Mouse (Mus musculus): ENCODE measurements around the gene Adamtsl5. TPM values are rescaled to one million over a fixed set of nuclear protein-coding genes. Genes with fewer than 3 reads are reported as not detected.

Adamtsl5 gene
- total RNA-seq, 2 experiments from 2014 or later: 32.5 to 37.0 TPM

- DNase-seq (ENCODE audit: low spot score): no peak
Measured at GRCm38 (mm10) chr10:80342749-80343424, 5.3 kb downstream of the Adamtsl5 start.

DNA sequence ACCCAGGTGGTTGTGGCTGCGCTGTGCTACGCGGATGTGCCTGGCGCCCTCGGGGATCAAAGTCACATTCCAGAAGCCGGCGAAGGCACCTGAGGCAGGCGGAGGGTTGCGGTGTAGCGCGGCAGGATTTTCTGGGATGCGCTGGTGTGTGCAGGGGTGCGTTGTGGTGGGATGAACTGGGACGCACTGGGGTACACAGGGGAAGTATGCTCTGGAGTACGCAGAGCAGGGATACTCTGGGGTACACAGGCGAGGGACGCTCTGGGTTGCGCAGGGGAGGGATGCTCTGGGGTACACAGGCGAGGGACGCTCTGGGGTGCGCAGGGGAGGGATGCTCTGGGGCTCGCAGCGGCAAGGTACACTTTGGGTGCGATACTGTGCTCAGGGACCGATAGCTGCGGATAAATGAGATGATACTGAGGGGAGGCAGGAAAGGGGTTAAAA is 5.9 kb downstream of the Adamtsl5 start:
- no peak for DNase-seq (ENCODE audit: low spot score)

DNA sequence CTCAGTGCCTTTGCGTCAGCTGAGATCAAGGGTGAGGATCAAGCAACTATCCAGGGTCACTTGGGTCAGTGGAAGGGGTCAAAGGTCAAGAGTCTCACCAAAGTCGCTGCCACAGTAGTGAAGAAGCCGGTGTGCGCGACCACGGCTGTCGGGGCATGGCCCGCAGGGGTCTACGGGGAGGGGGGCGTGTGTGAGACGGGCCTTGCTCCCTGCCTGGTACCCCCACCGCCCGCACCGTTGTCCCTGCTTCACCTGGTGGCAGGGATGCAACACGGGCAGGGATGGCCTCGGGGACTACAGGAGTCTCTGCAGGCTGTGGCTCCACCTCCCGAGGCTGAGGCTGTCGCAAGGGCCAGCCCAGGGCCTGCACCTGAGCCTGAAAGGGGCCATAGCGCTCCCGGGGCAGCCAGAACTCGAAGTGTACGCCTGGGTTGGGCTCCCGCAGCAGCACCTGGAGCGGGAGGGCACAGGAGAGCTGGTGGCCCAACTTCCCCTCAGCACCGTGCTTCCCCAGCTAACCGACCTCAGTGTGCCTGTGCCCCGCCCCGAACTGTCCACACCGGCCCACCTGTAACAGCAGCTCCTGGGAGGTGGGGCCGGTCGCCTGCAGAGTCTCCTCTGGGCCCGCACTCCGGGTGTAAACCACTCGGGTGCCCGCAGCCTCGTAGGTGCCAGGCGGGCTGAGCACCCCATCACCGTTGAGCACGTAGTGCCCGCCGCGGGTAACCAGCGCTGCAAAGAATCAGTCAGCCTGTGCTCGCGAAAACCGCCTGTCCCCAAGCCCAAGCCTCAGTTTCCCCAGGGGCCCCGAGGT is 6.5 kb downstream of the Adamtsl5 start:
- no peak for DNase-seq (ENCODE audit: low spot score)

DNA sequence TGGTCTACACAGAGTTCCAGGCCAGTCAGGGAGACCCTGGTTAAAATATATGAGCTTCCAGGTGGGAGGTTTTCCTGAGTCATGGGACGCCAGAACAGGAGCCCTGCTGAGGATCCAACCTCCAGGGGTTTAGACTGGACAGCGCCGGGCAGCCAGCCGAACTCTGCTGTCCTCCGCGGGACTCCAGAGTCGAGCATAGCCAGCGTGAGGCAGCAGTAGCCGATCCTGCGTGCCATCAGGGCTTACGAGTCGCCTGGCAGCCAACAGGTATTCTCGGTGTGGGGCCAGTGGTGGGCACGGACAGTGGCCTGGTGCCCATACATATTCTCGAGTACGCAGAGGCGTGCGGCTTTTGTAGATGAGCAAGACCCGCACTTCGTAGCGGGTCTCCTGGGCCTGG is 7.2 kb downstream of the Adamtsl5 start:
- DNase-seq (ENCODE audit: low spot score): no peak

DNA sequence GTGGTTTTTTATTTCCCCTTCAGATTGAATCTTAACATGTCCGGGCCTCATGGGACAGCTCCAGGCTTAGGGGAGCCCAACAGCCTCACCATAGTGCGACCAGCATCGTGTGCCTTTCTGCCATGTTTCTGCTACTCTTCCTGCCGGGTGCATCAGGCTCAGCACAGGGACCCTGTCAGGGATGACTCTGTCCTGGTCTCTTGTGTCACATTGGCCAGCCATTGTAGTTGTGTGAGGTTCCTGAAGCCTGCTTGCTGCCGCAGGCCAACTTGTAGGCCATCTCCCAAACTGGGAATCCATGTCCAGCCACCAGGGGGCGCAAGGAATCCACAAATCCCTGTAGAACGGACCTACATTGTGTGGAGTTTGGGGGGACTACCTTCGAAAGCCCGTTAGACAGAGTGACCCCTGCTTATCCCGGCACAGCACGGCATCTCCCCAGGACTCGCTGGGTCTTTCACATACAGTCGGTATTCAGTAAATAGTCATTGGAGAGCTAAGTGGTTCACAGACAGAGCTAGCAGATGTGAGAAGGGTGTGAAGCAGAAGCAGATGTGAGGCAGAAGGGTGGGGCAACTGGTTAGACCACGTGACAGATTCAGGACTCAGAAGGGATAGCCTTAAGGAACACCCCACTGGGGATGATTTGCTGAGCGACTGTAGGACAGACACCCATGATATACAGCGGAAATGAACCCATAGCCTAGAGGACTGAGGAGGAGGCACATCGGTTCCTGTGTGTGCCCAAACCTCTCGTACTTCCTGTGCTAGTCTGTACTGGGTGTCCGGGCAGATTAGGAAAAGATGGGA is 8.1 kb downstream of the Adamtsl5 start:
- DNase-seq (ENCODE audit: low spot score): peak; percentile 86

GRCm38 (mm10) chr10:80336263-80336662 is 11.9 kb downstream of the Adamtsl5 start:
- no peak for DNase-seq (ENCODE audit: low spot score)

DNA sequence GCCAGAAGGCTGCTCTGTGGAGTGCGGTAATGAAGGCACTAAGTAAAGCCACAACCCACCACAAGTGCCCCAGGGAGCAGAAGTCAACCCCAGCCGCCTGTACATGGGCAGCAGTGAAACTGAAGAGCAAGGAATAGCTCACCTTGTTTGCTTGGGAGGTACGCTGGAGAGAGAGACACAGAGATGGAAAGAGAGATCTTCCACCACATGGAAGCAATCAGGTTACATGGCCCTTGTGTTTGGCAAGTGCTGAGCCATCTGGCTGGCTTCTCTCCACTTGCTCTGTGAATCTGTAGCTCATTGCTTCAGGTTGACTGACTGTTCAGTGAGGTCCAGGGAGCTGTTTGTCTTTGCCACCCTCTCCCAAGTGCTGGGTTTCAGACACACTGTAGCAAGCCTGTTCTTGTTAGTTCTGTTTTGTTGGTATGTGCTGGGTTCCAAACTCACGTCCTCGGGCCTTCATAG is 15.7 kb downstream of the Adamtsl5 start:
- DNase-seq (ENCODE audit: low spot score): no peak

DNA sequence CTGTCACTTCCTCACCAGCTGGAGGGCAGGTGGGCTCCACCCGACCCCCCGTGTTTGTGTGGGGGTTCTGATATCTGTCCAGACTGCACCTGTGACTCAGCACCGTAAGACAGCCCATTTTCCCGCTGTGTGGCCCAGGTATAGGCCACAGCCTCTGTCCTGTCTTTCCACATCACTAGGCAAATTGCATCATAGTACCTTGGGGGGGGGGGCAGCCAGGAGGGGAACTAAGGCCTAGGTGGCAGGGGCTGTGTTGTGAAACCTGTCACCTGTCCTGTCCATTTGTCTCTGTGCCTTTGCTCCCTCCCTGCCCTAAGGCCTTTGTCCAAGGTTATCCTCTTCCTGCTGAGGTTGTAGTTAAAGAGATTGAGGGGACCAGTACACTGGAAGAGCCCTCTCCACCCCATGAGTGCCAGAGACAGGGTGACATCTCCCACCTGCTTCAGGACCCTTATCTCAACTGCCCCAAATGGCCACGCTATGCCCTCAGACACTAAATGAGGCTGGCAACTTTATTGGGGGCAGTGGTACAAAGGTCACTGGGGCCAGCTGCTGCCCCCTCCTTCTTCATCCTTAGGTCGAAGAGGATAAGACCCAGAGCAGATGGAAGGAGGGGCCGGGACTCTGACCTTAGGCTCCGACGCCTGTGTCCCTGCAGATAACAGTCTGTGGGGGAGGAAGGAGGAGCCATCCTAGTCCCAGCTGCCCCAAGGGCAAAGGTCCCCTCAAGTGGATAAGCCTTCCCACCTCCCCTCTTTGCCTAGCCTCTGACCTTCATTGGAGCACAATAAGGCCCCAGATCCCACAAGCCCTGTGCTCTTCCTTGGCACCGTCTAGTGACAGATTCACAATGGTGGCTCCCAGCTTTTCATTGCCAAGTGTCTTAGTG is 16.3 kb downstream of the Adamtsl5 start:
- DNase-seq (ENCODE audit: low spot score): no peak

DNA sequence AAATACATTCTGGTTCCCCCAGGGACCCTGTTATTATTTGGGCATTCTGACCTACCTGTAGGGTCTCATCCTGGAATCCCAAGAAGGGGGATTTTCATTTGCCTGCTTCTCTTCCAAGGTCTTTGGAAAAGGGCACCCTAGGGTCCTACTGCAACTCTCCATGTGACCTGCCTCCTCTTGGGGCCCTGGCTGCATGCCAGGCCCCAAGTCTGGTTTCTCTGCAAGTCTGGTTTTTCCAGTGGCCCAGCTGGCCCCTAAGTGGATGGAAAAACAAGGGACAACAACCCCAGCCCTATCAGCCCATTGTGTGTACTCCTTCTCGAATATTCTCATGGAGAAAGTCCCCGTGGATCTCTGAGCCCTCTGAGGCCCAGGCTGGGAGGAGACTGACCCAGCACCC is 17.3 kb downstream of the Adamtsl5 start:
- DNase-seq (ENCODE audit: low spot score): no peak

- DNase-seq (ENCODE audit: low spot score): no peak
Measured at GRCm38 (mm10) chr10:80330084-80330483, 18.1 kb downstream of the Adamtsl5 start.

- peak; percentile 97 for DNase-seq (ENCODE audit: low spot score)
Measured at GRCm38 (mm10) chr10:80329273-80330081, 18.7 kb downstream of the Adamtsl5 start, which contains the start of the genes Pcsk4 and Reep6. Gene Pcsk4 (minus strand): TSS chr10:80329498. Gene Reep6 (plus strand): TSS chr10:80329953.

DNA sequence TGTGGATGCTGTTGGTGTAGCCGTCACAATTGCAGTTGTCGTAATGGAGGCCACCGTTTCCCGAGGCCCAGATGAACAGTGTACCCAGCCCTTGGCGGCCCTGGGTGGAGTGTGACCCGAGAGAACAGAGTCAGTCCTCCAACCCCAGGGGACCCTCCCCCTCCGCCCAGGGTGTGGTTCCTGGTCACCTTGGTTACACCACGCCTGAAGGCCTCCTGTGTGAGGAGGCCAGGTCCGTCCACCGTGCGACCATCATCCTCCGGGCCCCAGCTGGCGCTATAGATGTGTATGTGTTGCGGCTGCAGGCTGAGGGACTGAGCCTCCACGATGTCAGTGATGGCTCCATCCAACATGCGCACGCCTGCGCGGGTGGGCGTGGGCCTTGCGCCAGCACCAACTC is 23.2 kb downstream of the Adamtsl5 start:
- DNase-seq (ENCODE audit: low spot score): no peak

DNA sequence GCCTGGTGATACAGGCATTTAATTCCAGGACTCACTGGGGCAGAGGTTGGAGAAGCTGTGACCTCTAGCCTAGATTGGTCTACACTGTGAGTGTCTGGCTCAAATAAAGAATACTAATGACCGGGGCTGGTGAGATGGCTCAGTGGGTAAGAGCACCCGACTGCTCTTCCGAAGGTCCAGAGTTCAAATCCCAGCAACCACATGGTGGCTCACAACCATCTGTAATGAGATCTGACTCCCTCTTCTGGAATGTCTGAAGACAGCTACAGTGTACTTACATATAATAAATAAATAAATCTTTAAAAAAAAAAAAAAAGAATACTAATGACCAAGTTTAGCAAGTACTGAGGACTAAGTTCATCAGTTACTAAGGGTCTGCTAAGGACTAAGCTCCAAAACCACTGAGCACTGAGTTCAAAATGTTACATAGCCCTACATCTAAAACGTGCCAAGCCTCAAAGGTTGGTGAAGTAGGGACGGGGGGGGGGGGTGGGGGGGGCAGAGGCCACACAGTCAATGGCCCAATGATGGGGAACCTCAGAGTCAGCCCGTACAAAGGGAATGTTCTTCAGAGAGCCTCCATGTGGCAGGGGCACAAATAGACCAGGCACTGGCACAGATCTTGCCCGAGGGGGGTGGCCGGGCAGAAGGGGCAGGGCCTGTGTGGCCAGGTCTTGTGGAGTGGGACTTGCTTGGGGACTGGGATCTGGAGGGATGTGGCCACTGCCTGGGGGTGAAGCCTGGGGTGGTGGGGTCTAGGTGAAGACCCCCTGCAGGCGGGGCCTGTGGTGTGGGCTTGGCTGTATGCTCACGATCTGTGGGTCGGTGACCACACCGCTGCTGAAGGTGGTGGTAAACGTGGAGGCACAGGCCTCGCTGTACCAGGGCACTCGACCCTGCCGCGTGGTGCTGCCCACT is 23.8 kb downstream of the Adamtsl5 start:
- DNase-seq (ENCODE audit: low spot score): no peak

DNA sequence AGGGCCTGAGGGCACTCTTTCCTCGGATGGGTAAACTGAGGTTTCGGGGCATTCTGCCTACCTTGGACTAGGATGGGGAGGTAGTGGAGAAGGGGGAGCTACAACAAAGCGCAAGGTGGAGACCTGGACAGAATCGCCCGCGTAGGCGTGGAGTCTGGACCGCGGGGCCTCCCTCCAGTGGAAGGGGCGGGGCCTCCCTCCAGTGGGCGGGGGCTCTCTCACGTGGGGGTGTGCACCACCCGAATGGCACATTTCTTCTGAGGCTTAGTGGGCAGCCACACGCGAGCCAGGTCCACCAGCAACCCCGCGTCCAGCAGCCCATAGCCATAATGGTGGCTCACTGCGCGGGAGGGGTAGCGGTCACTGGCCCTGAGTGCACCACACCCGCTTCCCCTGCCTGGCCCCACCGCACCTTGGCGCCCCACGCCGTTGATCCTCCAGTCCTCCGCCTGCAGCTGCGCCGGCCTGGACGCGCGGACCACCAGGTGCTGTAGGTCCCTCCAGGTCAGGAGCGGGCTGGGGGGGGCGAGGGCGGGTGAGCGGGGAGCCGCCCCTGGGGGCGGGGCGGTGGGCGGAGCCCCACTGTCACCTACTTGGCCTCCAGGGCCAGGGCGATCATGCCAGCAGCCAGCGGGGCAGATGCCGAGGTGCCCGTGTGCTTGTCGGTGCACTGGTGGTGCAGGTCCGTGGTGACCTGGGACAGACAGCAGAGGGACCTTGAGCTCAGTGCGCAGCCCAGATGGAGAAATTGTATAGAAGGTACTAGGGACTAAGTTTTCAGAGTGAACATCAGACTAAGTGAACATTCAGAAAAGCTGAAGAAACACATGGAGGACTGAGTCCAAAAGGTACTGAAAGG is 24.7 kb downstream of the Adamtsl5 start:
- peak; percentile 72 for DNase-seq (ENCODE audit: low spot score)

DNA sequence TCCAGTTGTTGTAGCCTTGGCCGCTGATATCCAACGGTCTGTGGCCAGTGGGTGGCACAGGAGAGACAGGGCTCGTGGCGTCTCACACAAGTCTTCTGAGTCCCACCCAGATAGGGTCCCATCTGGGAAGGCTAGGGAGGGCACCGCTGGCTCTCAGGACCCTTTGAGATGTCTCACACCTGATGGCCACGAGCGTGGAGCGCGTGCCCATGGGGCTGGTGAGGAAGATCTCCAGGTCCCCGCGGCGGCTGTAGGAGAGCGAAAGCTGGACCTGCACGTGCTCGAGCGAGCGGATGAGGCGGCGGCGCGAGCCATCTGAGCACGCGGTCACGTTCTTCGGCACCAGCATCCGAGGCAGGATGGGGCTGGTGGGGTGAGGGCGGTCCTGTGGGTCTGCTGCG is 25.4 kb downstream of the Adamtsl5 start:
- DNase-seq (ENCODE audit: low spot score): no peak

DNA sequence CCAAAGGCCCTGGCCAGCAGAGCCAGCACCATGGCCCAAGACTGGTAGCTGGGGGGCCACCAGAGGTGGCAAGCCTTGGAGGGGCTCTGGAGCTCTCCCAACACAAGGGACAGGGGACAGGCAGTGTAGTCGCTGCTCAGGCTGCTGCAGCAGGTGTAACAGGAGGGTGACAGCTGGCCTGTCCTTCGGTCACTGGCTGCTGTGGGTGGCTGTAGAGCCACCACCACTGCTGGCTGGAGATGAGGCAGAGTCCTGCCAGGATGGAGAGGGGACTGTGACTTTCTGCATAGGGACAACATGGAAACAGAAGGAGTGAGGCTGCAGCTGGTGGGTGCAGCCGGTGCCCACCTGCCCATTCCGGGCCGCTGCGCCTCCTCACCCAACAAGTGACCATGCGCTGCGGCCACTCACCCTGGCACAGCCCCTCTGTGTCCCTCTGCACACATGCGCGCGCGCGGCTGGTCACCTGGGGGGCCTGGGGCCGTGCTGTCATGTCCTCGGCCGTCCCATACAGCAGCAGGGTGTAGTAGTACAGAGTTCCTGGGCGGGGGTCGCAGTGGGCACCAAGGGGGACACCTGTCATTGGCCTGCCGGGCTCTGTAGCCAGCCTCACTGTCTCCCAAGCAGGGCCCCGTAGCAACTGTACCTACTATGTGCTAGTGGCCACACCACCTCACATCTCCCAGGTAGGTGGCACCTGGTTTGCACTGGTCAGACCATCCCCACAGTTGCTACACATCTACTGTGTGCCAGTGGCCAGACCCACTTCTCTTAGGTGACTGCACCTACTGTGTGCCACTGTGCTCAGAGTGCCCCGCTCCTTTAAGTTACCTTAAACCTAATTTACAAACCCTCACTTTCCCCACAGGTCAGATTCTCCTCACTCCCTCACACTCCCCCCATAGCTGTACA is 26.3 kb downstream of the Adamtsl5 start:
- DNase-seq (ENCODE audit: low spot score): no peak
